Mouse (Mus musculus) gastrocnemius, postnatal 4 days (tissue): ENCODE measurements around the gene Sorbs1. TPM values are rescaled to one million over a fixed set of nuclear protein-coding genes. Genes with fewer than 3 reads are reported as not detected.
A peak's percentile ranks its signal among the peaks of the same experiment; 100 is the strongest.

Experiments used
- DNase-seq, 2 experiments: peaks; one replicate each; pipeline ENCODE4 v3.0.0; 2021 to 2022; ENCODE audit warnings: low spot score in 2 of 2, mixed read lengths in 2 of 2
- total RNA-seq, 2 experiments: library from RNA; stranded (reverse); gene quantifications; 2 replicates each; pipeline ENCODE4 v1.2.3; 2021

Gene Sorbs1
- total RNA-seq, 2 experiments from 2014 or later = 114 to 144 TPM

DNA sequence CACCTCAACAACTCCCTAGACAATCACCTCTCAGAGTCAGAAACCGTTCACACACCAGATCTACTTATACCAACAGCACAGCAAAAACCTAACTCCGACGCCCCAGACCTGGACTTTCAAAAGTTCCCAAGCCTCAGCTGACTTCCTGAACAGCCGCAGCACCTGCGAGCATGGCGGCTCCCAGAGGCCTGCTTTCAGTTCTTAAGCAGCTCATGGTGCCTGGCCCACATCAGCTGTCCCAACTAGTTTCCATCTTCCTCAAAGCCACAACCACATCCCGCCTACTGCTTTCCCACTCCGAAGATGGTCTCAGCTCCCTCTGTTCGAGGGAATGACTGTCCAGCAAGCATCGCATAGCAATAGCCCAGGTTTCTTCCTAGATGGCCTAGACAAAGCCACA, 74.7 kb downstream of the Sorbs1 start:
- DNase-seq = no peak

DNA sequence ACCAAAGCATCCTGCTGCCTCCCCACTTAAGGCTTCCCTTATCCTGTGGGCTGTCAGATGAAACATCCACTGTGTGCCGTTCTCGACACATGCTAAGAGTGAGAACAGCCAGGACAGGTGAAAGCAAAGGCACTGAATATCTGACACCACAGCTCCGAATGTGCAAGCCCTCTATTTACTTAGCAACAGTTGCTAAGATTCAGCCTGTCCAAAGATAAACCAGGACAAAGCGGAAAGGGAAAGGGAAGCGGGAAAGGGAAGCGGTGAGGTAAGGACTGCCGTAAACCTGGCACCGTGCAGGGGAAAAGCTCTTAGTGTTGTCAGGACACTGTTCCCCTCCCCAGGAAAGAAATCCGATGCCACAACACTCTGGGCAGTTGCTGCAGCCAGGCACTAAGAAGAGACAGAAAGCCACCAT, 75.9 kb downstream of the Sorbs1 start:
- DNase-seq = no peak

DNA sequence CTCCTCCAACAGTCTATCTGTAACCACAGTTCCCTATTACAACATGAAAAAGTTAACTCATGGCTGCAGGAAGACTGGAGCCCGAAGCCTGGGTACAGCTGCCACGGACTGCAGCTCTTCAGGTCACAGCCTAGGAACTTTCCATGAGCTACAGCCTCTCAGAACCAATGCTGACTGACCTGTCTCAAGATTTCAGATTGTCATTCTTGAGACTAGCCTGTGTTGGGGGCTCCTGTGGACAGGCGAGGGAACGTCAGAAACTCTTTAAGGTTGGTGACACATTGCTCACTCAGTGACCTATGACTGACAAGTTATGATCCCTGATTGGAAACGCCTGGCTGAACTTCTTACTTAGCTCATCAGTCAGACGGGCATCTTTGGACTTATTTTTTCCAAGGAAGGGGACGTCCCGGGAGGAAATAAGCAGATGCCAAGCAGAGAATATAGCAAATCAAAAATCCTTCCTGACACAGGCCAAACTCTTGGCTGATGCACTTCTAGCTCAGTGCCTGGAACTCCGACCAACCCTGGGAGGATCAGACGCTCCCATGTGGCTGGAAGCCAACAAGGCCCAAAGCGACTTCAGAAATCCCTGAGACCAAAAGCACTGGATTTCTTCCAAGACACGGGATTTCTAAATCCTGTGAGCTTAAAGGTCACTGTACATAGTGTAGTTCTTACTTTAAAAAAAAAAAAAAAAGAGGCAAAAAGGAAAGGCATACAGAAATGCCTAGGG, 76.9 kb downstream of the Sorbs1 start:
- no peak for DNase-seq

DNA sequence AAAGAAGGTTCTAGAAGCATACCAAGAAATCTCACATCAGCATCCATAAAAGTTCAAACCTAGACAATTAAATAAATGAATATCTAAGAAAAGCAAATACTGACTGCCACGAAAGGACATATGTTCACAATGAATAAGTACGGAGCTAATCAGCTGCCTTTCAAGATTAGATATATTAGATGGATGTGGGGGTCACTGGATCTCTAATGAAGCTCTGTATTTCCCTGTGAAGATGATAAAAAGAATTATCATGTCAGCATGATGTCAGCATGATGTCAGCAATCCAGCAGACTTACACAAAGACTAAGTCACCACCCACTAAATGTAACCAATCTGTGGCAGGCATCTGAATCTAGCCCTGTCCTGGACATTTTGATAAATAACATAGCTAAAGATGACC, 77.8 kb downstream of the Sorbs1 start:
- DNase-seq = no peak

DNA sequence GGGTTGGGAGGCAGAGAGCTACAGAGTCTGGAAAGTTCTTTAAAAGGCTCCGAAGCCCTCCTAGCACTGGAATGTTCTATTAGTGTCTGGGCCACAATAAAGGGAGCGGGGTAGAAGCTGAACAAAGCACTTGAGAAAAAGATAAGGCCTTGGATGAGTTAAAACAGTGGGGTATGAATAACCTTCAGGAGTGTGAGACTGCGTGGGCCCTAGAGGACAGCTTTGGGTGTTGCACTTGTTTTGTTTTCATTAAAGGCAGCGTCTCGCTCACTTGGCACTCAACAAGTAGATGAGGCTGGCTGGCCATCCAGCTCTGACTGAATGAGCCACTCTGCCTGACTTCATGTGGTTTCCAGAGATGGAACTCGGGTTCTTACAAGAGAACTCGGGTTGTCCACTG, 78.5 kb downstream of the Sorbs1 start:
- no peak for DNase-seq

DNA sequence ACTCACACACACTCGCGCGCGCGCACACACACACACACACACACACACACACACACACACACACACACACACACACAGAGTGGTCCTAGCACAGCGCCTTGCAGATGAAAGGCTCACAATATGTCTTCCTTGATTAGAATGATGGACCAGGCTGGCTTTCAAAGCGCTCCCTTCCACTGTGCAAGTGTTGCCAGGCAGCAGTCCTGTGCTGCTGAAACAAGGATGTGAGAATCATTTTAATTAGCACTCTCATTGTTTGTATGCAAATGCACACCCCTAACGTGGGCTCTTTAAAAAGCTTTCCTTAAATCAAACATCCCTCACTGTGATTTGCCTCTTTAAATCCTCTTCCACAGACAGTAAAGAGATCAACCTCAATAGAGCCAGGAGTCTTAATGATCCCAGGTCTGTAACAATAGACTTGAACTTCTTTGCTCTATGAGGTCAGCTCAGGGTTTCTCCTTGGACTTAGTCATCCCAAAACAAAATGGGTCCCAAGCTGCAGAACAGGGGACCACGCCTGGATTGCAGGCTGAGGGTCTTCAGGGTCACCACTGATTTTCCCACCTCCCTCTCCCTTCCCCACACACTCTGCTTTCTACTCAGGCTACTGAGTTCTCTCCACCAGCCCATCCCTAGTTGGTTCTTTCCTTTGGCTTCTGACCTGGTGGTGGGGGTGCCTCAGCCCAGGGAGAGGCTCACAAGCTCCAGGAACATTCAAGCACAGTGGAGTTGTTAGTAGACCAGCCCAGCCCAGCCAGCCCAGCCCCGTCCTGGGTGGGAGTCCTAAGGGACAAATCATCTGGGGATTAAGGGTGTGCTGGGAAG, 79.3 kb downstream of the Sorbs1 start:
- DNase-seq = no peak

DNA sequence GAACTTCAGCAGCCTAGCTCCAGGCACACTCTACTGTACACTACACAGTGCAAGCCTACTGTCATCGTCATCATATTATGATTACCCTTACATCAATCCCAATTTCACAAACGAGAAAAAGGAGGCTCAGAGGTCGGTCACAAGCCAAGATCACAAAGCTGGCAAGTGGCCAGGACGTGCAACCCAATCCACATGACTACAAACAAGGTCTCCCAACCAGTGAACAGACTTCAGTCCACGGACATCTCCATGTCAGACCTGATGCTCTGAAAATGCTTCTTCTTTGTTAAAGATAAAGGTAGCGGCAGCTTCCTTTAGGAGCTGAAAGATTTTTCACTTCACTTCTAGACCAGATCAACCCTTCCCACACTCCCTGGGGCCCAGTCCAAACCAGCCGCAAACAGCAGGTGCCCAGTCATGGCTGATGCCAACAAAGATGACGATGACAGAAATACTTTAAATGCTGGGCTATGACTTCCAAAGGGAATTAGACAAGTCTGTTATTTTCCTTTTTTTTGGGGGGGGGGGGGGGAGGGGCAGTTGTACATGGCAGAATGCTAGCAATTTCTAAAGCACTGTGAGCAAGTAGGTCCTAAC, 80.2 kb downstream of the Sorbs1 start:
- peak in 1 of 2 experiments; percentile 32 for DNase-seq

DNA sequence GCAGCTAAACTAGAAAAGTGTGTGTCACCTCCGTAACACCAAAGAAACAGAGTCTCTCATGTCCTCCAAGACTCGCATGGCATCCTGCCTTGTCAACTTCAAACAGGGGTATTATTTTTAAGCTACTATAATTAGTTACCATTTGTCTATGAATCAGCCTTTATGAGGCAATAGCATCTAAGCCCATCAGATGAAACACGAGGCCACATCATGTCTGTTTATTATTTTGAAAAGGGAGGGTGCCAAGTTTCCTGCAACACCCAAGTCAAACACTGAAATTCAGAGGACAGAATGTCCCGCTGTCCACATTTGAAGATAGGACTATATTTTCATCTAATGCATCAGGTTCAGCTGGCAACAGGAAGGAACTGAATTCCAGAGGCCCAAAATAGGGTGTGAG, 81.6 kb downstream of the Sorbs1 start:
- no peak for DNase-seq

DNA sequence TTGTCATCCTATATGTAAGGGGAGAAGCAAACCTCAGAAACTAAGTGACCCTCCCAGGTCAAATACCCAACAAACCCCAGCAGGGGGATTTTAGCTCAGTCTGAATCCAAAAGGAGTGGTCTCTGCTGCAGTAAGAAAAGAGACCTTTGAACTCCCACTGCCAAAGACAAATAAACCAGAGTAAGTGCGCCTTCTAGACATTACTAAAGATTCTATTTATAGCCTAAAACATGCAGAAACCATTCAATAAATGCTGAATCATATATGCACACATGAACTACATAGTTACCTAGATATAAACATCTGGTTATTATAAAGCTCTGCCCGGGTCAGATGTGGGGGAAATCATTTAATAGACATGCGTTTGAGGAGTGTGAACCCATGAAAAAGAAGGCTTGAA, 84.0 kb downstream of the Sorbs1 start:
- DNase-seq = no peak

DNA sequence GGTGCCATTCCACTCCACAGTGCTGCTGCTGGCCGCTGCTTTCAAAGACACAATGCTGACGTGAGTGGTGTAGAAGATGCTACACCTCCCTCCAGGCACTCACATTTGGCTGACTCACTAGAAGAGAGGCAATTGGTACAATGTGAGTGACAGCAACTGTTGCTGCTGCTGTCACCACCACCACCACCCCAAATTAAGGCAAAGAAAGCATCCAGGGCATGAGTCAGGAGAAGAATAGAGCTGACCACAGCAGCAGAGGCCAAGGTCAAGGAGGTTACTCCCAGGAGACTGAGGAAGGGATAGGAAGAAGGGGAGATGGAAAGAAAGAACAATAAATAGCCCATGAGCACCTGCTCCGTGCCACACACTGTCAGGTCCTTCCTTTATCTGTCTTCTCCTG, 84.4 kb downstream of the Sorbs1 start:
- no peak for DNase-seq

DNA sequence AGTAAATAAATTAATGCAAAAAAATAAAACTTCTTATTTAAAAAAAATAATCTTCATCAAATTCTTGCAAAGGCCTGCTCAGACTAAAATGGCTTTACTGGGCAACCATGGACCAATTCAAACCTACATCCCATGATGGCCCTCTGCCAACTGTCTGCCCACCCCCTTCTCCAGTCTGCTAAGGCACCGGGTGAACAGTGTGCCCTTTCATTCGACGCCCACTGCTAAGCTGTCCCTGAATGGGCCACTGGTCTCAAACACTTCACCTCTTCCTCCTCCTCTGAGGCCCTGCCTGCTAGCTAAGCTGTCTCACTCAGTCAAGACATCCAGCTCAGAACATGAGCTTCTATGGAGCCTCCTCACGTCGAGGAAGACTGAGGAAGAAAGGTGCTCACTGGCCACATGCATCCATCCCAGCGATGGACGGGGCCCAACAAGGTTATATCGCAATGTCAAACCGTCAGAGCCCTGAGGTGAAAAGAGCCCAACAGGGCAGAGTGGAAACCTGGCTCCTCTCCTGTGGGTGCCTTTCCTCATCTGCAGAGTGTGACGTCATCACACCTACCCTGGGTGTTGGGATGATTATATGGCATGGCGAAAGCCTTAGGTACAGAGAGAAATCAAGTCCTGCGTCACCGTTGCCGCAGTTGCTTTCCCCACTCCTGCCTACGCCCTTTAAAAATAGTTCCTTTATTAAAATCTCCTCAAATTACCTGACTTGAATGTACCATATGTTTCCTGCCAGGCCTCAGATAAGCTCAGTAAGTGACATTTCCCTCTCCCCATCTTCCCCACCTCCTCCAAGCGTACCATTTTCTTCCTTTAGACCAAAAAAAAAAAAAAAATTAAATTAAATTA, 87.2 kb downstream of the Sorbs1 start:
- no peak for DNase-seq

DNA sequence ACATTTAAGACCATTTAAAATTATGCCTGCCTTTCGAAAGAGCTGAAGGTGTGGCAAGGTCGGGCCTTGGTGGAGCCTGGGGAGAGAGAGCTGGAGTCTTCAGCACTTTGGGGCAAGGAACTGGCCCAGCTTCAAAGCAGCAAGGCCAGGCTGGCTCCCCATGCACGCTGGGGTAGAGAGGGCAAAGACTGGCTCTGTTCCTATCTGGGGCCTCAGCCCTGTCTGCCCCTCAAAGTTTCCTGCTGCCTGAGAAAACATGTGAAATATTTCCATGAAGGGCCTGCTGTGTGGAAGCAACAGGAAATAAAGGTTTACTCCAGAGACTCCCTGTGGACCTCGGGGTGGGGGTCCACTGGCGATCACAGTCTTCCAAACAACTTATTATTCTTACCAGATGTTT, 88.3 kb downstream of the Sorbs1 start:
- no peak for DNase-seq

DNA sequence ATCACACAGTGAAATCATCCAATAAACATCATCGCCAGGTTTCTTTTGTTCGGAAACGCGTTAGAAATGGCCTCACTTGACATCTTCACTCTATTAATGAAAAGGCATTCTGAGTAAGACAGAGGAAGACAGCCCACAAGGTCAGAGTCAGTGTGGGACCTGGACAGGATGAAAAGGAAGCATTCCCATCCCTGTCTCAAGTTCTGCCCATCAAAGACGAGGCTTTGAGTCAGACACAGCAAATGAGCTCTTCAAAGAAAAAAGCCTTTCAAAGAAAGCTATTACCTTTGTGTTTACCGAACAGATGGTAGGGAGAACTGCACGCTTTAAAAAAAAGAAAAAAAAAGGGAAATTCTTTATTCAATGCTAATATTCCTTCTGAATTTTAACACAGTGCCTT, 92.5 kb downstream of the Sorbs1 start:
- no peak for DNase-seq

DNA sequence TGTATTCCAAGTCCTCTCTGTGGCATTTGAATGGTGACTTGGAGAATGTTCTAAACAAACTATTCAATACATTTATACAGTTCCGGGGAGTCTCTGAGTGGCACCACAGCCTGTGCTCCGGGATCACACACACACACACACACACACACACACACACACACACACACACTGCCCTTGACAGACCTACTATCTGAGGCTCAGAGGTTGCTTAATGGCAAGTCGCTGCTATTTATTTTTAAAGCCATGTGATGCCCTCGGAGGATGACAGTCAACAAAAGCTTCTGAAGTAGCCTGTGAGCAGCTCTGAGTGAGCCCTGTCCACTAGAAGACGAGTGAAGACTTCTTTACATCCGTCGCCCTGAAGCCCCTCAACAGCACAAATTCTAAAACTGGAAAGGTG, 94.3 kb downstream of the Sorbs1 start:
- DNase-seq = no peak

DNA sequence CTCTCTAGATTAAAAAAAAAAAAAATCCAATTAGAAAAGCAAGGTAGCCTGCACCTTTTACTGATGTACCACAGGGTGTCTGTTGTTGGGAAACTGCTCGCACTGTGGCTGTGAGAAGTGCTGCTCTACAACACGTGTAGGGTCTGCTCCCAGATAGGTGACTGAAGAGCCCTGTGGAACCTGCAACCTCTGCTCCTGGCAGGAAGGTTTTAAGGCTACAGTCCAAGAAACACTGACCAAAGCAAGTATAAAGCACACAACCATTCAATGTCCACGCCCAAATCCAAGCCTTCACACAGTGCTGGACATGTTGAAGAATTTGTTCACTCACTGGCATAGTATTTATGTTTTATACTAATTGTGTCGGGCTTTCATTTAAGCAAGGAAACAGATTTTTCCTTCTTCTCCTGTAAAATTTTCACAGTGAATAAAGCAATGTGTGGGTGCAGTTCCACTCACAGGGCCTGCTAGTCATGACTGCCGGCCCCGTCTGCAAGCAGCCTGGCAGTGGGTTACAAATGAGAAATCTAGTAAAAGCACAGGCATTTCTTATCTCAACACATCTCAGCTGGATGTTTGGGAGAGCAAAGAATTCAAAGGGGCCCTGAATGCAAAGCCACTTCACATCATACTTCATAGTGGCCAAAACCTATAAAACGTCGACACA, 96.3 kb downstream of the Sorbs1 start:
- DNase-seq = no peak

DNA sequence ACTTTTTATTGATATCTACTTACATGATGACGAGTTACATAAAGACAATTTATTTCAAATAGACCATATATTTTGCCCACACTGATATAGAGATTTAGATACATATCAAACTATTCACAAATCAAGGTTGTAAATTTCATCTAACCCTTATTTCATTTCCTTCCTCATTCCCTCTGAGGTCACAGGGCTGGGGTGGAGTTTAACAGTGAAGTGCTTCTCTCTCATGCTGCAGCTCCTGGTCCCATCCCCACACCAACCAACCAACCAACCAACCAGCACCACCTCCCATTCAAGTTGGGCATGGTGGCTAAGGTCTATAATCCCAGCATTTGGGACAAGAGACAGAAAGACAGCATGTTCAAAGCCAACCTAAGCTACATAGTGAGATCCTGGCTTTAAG, 97.9 kb downstream of the Sorbs1 start:
- DNase-seq = no peak

DNA sequence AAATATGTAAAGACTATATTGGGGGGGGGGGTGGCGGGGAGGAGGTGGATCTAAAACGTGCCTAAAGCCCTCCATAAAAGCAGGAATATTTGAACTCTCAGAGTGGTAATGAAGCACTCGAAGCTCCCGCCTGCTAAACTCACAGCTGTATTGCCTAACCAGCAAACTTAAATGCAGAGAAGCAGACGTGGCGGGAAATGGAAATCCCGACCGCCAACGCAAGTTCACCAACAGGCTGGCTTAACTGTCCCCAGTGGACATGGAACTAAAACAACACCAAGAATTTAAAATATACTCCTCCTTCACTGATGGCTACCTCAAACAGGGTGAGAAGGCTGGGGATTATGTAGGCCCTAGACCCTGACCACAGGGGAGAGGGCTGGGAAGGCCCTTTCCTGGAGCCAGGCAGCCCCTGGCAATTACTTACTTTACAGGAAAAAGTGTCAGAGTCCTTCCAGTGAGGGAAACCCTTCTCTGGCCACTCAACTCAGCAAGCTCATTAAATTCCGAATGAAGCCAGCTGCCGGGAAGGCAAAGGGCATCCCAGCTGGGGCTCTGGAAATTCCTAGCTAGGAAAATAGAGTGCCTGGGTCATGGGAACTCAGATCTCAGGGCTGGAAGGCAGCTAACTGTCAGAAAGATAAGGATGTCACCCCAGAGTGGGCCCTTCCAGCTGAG, 98.6 kb downstream of the Sorbs1 start:
- no peak for DNase-seq

DNA sequence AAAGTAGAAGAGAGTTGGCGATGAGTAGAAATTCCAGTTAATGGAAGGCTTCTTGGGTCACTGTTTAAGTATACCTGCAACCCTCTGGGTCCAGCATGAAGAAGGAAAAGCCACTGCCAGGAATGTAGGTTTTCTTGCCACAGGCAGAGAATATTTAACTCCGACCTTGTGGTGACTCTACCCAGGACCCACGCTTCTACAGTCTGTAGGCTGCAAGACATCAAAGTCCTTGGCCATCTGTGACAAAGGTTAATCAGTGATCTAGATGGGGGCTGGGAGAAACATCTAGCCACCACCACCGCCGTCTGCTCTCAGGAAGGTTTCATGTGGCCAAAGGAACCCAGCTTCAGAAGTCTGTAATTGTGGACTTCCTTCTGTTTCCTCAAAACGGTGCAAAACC, 99.2 kb downstream of the Sorbs1 start:
- DNase-seq = no peak

DNA sequence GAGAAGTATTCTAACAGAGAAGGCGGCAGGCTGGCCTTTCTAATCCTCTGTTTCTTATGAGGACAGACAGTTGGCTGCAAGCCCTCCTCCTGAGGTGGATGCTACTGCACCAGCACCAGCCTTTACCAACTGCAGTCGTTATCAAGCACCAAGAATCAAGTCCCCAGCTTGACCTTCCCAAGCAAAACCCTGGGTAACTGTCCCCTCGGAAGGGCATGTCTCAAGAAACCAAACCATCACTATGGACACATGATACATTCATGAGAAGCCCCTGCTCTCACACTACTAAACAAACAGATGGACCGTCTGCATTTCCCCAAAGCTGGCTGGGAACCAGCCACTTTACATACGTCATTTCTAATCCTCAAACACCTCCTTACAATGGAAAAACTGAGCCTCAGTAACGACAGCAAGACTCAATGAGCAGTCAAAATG, 102.2 kb downstream of the Sorbs1 start:
- DNase-seq = no peak

DNA sequence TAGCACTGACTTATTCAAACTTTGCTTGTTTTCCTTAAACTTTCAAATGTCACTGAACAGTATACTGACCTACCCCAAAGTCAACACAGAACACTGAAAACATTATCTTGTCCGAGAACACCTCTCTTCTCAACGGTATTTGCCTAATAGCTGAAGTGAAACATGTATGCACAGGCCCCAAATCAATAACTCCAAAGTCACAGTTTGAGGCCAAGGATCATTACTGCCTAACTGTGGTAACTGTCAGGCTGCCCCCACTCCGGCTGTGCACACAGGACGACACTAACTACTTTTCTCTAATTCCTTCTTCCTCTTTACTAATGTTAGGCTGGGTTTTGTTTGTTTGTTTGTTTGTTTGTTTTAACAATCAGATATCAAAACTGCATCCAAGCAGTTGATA, 103.1 kb downstream of the Sorbs1 start:
- no peak for DNase-seq
